28 mouse cellular contexts compared by ENCODE assay signal in genomic region chr1:192391041-192391440, GRCm38 (mm10).
"Had no signal": no experiment of that assay in that cellular context is flagged by ENCODE, and none has a peak within 500 bp of the region (broad histone marks: within the 10 kb centered on the region; RNA-seq: fewer than 3 reads in every experiment).

No protein-coding gene starts in this region.

- H3K27ac ChIP-seq: heart, embryonic 13.5 days; heart, embryonic 15.5 days; hindbrain, embryonic 10.5 days; hindbrain, embryonic 12.5 days; hindbrain, embryonic 13.5 days; hindbrain, embryonic 14.5 days; hindbrain, embryonic 15.5 days; hindbrain, postnatal 0 days; intestine, embryonic 15.5 days; kidney, embryonic 15.5 days; kidney, postnatal 0 days; left cerebral cortex, adult 2 months had no signal

- H3K4me3 ChIP-seq: heart, embryonic 12.5 days; heart, embryonic 13.5 days; heart, embryonic 15.5 days; hindbrain, embryonic 10.5 days; hindbrain, embryonic 12.5 days; hindbrain, embryonic 13.5 days; hindbrain, embryonic 15.5 days; intestine, embryonic 15.5 days; kidney, embryonic 15.5 days; left cerebral cortex, adult 2 months had no signal

- DNase-seq: heart, postnatal 14 days; heart, postnatal 36 days; heart, postnatal 4 days; kidney, adult 11 months; kidney, adult 18-20 months; kidney, adult 2 months; kidney, adult 8-10 months; kidney, adult 9 months; kidney, postnatal 10 days; kidney, postnatal 14 days; kidney, postnatal 25 days; kidney, postnatal 36 days; kidney, postnatal 4 days; layer of hippocampus, adult 9-11 months; layer of hippocampus, postnatal 36 days had no signal
